Mouse (Mus musculus) mesoderm, embryonic 11.5 days (tissue): Measurements from ENCODE around the gene Skap1.

Experiments used
- DNase-seq: peaks from one replicate; pipeline ENCODE4 v3.0.0-alpha.2; 2012; ENCODE audit warnings: low read depth, low spot score

Skap1 gene

DNA sequence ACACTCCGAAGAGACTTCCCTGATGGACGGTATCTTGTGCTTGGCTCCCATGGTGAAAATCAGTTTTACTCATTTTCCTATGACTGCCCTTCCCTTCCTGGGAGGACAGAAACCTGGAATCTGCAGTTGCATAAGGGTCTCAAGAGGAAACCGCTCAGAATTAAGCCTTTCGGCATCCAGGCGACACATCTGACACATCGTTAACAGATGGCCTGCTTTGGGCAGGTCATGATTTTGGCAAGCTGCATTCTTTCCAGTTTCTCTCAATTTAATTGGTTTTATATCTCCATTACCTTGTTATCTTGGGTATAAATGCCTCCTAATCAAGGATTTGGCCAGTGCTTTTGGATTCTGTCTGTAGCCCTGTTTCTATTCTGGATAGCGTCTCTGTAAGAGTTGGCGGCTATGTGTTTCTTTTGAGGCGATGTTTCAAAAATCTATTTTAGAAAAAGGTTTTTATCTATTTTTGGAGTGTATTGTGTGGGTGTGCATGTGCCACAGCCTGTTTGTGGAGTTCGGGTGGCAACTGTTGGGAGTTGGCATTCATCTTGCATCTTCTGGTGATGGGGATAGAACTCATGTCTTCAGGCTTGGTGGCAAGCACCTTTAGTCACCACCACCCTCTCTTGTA lies 1.1 kb downstream of the Skap1 start:
- DNase-seq: no peak

DNA sequence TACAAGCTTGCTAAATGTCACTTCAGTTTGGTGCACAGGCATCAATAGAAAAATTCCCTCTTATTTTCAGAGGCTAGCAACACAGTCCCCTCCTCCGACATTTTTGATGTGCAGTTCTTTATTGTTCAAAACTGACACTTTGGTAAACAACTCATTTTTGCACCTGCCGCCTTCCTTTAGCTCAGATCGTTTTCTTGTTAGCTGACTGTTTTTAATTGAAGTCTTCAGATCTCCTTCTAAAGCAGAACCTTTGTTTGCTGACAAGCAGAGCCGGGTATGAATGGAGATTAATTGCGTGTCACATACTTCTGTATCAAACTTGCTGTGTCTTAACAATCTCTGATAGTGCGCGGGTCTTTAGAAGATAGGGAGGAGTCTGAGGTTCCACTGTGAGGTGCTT lies 2.0 kb downstream of the Skap1 start:
- DNase-seq: no peak

DNA sequence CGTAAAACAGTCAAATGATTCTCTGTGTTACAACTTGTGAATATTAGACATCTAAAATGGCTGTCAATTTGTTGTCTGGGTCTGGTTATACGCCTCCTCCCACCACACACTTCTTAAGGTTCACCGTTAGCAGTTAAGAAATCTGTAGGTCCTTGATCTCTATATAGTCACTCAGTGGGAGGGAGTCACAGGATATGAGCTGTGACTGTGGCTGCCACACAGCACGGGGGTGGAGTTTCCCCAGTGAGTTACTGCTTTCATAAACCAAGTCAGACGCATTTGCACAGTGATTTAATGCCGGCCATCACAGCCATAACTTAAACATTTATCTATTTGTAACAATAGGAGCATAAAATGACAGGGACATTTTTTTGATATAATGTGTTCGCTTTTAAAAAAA lies 2.6 kb downstream of the Skap1 start:
- DNase-seq: peak; percentile 53

DNA sequence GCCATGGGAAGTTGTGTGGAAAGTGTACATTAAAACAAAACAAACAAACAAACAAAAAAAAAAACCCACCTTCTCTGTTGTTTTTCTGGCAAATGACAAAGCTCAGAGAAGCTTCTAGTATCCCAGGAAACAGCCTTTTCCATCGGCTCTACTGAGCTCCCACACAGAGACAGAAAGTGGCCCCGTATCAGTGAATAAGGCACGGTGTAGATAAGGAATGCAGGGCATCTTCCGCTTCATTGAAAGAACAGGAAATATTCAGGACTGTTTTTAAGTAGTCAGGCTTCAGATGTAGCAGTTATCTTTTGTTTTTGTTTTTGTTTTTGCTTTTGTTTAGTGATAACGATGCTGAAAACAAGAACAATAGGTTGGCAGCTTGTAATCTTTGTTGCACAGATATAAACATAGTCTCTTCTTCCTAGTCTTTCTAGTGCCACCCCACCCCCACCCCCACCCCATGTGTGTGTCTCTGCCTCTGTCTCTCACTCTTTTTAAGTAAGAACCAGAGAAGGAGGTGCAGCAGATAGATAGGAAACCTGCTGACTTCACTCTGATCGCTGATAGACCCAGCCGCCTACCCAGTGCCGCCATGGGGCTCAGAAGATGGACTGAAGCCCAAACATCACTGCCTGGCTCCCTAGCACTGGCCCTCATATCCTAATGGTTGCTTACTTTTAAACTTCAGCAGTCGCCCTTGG lies 3.8 kb downstream of the Skap1 start:
- no peak for DNase-seq

DNA sequence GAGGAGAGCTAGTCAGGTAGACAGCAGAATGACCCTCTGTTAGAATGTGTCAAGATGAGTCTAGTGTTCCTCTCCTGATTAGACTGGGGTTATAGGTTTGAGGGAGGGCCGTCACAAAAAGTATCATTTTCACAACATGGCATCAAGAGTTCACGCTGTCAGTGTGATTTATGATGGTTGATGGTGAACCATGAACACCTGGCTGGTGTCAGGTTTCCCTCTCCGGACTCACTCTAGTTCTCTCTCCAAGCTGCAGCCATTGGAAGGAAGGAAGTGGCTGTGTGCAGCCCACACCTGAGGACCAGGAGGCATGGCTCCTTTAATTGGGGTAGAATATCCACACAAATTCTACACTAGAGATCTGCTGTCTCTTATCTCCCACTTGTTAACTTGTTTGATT lies 18.3 kb downstream of the Skap1 start:
- DNase-seq: peak; percentile 66

DNA sequence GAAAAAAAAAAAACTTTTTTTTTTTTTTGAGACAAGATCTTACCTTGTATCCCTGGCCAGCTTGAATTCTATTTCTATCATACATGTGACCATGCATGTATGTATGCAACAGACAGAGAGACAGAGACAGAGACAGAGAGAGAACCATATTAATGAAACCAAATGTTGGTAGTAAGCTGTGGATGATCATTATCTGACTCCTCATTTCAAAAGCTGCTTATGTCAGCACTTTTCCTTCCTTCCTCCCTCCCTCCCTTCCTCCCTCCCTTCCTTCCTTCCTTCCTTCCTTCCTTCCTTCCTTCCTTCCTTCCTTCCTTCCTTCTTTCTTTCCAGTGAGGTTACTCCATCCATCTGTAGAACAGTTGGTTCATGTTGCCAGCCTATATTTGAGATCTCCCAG lies 18.8 kb downstream of the Skap1 start:
- no peak for DNase-seq

DNA sequence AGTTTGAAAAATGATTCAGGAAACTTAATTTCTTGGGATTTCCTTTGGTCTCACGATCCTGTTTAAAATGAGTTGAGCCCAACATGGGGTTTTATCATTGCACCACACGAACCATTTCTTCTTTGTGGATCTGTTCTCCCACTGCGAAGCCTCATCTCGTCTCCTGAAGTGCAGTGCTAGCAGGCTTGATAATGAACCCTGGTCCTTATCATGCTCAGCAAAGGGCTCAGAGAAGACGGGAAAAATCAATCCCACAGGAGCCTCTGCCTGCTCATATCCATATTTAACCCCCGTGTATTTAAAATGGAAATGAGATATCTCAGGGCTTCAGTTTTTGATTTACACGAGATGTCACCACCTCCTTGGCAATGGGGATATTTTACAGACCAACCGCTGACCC lies 34.1 kb downstream of the Skap1 start:
- DNase-seq: no peak

DNA sequence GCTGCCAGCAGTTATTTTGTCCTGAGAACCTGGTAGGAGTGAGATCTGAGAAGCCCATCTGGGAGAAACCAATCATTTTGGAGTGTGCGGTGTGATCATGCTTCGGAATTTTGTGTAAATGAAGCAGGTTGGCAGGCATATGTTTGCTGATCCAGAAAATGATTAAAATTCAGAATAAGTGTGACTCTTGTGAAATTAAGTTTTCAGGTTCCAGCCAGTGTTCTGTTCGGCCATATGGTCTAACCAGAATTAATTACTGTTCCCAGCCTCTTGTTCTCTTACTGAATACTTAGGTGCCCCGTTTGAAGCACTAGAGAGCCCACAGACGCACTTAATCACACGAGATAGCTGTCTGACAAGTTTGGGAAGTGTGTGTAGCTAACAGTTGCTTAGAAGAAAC lies 36.6 kb downstream of the Skap1 start:
- no peak for DNase-seq

DNA sequence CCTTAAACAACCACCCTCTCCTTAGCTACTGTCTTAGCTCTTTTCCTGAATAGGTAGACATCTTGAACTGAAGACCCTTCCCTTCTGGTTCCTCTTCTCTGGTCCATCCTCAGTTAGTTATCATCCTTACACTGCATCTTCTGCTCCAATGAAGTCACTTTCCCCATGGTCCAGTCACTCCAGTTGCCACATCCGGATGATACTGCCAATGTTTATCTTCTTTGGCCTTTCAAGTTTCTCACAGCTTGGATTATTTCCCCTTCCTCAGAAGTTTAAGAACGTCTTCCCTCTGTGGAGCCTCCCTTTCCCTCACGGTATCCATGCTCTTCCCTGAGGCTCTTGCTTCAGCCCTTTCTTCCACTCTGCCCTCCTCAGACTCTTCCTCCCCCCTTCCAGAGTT lies 38.6 kb downstream of the Skap1 start:
- no peak for DNase-seq

DNA sequence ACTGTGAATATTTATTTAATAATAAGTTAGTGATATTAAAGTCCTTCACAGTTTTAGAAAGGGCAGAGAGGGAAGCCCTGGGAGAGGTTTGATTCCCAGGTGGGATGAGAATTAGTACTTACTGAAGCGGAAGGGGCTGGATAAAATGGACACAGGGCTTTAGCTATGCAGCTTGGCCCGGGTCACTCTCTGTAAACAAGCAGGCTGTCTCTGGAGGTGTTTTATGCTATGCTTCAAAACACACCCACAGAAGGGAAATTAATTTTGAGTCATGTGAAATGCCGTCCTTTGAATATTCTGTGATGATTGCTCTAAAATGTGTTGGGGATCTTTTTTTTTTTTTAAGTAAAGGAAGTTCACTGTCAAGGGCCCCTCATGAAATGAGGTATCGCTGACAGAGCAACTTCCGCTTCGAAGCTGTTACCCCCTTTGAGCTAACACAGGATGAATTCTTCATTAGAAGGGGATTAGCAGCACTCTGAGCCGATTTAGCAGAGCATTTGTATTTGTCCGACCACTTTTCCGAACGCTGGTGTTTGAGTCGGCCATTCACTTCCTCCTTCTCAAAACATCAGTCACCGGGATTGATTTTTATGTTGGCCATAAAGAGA lies 40.2 kb downstream of the Skap1 start:
- no peak for DNase-seq

DNA sequence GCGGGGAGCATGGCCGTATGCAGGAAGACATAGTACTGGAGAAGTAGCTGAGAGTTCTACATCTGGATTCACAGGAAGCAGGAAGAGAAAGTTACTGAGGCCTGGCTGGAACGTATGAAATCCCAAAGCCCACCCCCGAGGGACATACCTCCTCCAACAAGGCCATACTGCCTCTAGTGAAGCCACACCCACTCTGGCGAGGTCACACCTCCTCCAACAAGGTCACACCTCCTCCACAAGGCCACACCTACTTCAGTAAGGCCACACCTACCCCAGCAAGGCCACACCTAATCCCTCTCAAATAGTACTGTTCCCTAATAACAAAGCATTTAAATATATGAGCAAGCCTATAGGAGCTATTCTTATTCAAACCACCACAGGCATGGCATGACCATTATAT lies 41.4 kb downstream of the Skap1 start:
- DNase-seq: no peak

DNA sequence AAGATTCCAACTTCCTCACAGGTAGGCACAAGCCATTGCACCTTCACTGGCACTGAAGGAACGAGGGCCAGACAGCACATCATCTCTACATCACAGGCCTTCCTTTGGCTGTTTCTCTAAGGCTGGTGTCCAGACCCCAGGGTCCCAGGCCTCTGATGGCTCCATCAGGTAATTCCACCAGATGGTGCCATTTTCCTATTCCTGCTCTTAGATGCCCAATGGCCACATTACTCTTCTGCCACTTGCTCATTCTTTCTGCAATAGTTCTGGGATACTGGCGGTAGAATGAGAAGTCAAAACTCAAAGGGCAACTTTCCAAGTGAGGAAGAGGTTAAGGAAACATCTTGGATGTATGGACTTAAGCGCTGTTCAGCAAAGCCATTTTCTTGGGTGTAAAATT lies 50.8 kb downstream of the Skap1 start:
- no peak for DNase-seq

DNA sequence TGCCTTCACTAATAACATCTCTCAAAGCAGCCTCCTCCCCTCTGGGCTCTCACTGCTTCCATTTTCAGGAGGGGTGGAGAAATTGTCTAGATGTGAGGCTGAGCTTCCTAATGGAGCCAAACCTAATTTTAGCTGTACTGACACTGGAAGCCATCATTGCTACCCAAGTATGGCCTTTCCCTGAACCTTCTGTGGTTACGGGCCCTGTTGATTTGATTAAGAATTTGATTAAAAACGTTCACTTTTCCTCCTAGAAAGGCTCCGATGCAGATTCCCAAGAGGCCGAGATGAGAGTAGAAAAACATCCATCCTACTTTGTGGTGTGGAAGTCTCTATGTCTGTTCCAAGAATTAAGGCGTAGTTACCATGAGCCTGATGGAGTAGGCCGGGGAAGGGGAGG lies 60.1 kb downstream of the Skap1 start:
- DNase-seq: no peak

DNA sequence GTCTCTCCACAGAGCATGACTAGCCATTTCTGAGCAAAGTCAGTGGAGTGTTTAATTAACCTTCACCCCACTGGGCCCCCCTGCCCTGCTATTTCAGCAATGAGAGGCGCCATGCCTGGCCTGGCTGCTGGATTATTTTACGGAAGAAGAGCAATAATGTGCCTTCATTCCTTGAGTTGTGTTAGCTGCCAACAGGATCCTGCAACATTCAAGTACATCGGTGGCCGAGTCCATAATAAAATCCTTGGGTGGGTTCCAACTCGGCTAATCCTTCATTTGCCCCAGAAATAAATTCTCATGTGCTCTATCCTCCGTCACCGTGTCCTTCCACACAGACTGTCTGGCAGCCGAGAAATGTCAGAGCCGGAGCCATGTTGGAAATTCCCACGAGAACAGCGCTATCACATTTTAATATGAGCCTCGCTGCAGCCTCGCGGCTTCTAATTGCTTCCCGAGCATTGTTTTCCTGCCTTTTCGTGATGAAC lies 61.8 kb downstream of the Skap1 start:
- DNase-seq: no peak

DNA sequence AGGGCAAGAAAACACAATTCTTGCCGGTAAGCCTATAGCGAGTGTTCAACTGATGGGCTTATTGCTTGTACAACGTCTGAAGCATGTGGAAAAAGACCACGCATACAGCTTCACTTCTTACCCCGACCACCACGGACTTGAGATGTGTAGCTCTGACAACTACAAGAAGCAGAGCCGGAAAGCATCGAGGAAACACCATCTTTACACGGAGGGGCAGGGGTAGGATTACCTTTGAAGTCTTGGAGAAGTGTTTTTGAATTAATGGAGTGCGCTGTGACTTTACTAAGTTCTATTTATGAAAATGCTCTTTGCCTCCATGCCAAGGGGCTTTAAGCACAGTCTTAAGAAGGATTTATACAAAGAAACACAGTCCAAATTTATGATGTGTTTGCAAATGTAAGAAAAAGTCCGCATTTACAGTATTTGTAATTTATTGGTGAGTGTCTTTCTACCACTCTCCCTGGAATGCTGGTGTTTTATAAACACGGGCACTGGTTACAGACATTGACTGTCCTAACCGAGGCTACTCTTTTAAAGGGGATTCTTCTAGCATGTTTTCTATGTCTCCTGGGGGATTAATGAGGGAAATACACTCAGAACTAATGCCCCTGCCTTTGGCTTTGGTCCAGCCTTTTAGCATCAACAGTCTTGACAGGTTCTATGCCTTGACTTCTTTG lies 67.5 kb downstream of the Skap1 start:
- DNase-seq: no peak

DNA sequence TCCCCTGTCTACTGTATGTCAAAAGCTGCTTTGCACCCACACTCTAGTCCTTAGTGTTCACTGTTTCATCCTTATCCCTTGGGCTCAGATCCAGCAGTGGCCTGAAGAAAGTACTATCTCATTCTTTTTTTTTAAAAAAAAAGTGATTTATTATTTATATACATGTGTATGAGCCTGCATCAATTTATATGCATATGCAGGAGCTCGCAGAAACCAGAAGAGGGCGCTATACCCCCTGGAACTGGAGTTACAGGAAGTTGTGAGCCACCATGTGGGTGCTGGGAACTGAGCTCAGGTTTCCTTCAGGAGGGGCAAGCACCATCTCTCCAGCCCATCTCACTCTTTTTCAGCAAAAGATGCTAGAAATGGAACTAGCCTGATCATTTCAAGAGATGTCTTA lies 70.1 kb downstream of the Skap1 start:
- no peak for DNase-seq

DNA sequence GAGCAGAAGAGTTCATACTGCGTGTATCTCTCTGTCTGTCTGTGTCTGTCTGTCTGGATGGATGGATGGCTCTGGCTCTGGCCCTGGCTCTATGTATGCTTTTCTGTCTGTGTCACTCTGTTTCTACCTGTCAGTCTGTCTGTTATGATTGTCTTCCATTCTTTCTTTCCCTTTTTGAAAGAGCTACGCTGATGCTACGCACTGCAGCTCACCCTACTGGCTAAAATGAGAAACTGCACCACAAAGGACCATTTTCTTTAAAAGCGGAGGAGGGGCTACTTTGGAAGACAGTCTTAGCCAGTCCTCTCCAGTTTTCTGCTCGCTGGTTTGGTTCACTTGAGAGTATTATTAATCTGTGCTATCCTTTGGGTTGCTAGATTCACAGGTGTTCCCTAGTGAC lies 71.8 kb downstream of the Skap1 start:
- DNase-seq: peak; percentile 70

DNA sequence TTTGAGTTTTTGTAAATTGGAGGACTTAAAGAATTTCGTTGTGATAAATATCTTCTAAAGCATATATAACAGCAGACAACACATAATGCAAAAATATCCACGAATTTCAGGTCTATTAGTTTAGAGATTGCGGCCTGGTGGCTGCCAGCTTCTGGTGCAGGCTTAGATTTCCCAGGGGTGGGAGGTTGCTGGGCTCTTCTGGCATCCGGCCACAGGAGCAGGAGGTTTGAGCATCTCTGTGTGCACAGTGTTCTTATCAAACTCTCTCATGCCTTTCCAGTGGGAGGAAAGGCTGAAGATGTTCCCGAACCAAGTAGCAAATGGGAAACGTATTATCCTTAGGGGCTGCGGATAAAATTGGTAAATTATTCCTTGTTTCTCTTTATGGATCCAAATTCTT lies 77.6 kb downstream of the Skap1 start:
- no peak for DNase-seq

DNA sequence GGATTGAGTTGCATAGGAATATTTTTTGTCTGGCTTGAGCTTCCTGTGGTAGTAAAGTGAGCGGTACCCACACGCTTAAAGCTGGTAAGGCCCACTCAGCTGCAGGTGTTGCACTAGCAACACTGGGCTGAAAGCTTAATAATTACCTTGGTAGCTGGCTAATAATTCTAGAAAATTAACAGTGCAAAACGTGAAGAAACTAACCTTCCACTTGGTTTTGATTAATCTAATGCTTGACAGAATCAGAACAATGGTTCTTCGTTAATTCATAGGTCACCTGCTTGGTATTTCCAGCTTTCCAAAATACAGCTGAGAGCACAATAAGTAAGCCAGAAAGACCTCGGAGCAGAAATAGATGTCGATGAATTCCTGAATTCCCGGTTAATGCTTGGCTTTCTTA lies 78.2 kb downstream of the Skap1 start:
- no peak for DNase-seq

DNA sequence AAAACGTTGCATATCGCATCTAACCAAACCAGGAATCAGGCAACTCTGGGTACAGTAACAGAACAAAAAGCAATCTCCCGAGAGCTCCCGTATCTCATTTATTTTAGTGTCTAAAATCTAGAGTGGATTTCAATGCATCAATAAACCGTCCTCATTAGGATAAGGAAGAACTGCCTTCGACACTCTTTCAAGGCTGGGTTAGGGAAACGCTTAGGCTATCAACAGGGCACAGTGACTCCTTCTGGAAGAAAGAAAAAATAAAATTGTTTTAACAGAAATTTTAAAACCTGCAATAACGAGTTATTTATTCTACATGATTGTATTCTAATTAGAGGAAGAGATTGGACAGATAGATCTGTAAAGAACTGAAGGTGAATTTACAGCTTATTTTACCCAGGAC lies 82.0 kb downstream of the Skap1 start:
- no peak for DNase-seq

DNA sequence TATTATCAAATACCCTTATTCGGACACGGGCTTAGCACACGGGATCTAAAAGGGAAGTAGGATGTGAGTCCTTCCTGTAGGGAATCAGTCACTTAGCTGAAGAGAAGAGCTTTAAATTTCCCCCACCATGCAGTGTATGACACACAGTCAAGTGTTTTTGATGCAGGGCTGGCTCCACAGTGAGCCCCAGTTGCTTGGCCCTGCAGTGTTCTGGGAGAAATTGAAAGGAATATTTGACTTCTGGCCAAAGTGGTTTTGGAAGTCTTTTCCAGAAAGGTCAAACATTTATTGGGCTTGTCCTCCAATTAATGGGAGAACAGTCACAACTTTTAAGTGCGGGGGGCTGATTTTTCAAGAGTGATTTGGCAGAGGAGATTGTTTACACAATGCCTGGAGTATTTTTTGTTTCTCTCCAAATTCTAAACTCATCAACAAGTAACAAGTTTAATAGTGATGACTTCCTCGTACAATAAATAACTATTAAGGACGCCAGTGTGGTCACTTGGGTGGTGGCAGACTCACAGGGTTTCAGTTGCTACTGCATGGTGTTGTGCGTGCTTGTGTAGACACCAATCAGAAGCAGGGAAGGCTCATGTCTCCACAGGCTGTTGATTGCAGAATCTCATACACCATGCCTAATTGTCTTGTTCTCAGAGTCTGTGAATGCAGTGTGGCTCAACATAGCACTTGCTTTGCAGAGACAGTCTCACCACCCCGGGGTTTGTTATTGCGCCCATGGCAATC lies 86.7 kb downstream of the Skap1 start:
- no peak for DNase-seq

DNA sequence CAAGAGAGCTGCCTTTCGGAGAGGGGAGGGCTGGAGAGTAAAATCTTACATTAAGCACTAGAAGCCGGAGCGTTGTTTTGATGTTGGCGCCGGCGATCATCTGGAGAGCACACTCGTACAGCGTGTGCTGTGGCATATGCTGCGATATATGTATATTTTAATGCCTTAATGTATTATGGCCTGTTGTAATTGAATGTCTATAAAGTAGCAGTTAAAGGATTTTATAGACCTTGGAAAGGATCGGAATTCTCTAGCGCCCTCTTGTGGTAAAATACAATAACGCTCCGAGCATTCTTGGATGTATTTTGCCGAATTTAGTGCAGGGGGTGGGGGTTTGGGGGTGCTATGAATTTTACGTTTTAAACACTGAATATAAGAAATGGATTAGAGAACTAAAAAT lies 88.7 kb downstream of the Skap1 start:
- DNase-seq: peak; percentile 67
